8 mouse cellular contexts compared by ENCODE assay signal in the genomic region with DNA sequence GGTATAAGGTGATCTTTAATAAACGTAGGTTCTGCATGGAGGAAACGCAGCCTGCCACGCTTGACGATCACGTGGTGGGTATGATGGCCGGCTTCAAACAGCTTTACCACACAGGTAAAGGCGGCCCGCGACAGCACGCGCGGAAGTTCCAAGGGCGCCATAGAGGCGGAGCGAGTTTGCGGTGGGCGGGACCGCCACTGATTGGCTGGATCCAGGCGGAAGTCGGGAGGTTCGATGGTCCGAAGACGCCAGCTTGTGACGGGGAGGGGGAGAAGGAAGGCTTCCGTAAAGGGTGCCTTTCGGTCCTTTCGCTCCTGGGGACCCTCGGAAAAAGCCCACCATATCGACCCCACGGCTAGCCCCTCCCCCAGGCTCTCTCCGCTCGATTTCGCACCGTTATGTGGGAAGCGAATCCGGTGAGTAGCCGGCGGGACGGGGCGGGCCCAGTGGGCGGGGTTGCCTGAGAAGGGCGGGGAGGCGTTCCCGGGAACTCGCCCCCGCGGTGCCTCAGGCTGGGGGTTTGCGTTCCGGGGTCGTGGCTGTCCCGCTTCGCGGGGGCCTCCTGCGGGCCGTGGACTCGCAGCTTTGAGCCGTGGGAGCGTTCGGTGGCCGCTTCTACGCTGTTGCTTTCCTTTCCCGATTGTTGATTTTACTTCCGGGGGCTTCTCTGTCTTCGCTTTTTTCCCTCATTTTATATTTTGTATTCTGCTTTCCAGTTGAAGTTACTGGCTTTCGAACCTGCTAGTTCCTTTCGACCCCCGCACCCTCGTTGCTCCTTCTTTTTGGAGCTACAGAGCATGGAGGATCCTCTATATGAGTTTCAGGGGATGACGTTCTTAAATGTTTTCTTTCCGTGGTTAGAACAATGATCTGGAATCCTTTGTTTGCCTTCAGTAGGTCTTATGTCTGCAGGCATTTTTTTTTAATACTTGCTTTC. TPM values are rescaled to one million over a fixed set of nuclear protein-coding genes. Genes with fewer than 3 reads are reported as not detected.
DNase-seq lines count a peak whose midpoint lies in the region; ATAC-seq and TF ChIP-seq lines count a peak whose summit lies in the region.

No protein-coding gene starts in this region.

- intact Hi-C loops in heart, postnatal 36 days (cut with DNase I): loop anchor here (2.0 kb wide), 2 partner anchors 307 to 515 kb away; a partner anchor contains a TSS

- peak overlapping the region; percentile 93 to 96 for H3K4me3 ChIP-seq in ES-E14 (ENCODE audit: insufficient read depth in 1 of 2, low read depth in 1 of 2, low read length in 2 of 2, poor library complexity in 1 of 2, severe bottlenecking in 1 of 2)
- peak overlapping the region; percentile 68 for H3K4me3 ChIP-seq in forebrain, embryonic 15.5 days
- peak overlapping the region; percentile 94 for H3K4me3 ChIP-seq in layer of hippocampus, adult 2 months
- H3K4me3 ChIP-seq in lung, embryonic 14.5 days (ENCODE audit: low read depth, low read length): peak overlapping the region; percentile 70
- peak overlapping the region; percentile 89 for H3K4me3 ChIP-seq in olfactory bulb, adult 2 months (ENCODE audit: insufficient read depth, low read depth, low read length)
- peak overlapping the region; percentile 86 for H3K4me3 ChIP-seq in thymus, adult 2 months (ENCODE audit: control insufficient read depth, insufficient read depth, low read length)

- H3K4me2 ChIP-seq in forebrain, embryonic 15.5 days (replicated peaks): peak overlapping the region; percentile 53
- peak overlapping the region; percentile 71 for H3K4me2 ChIP-seq in lung, embryonic 14.5 days

- in situ Hi-C loops in ES-E14 (cut with MboI; ENCODE audit: low sequenced_read_pairs in 2 of 2, unreplicated experiment in 2 of 2): no loop called here

- no peaks in the 10 kb centered on the region for H3K36me3 ChIP-seq in ES-E14 (ENCODE audit: control insufficient read depth, insufficient read depth, low read length, poor library complexity, severe bottlenecking)
- H3K36me3 ChIP-seq in forebrain, embryonic 15.5 days: no peaks in the 10 kb centered on the region
- no peaks in the 10 kb centered on the region for H3K36me3 ChIP-seq in lung, embryonic 14.5 days (ENCODE audit: insufficient read depth)
- H3K36me3 ChIP-seq in thymus, adult 2 months (ENCODE audit: control insufficient read depth, insufficient read depth, low read length): no peaks in the 10 kb centered on the region

- H3K4me1 ChIP-seq in ES-E14 (ENCODE audit: control insufficient read depth in 2 of 2, insufficient read depth in 2 of 2, low read length in 2 of 2, poor library complexity in 1 of 2): 0 out of 4 replicates have a peak, but pooled peaks cover 0 to 2% of the 10 kb centered on the region in 2 experiments
- peaks cover 36% of the 10 kb centered on the region for H3K4me1 ChIP-seq in forebrain, embryonic 15.5 days
- H3K4me1 ChIP-seq in lung, embryonic 14.5 days (ENCODE audit: insufficient read depth): peaks cover 5% of the 10 kb centered on the region; the same call in 1 of the 2 replicates
- no peaks in the 10 kb centered on the region for H3K4me1 ChIP-seq in olfactory bulb, adult 2 months (ENCODE audit: control insufficient read depth, insufficient read depth, low read length)
- H3K4me1 ChIP-seq in thymus, adult 2 months (replicated peaks; ENCODE audit: control insufficient read depth, insufficient read depth, low read length): peaks cover 3% of the 10 kb centered on the region; the same call in 1 of the 2 replicates

- TF ChIP-seq CTCF in layer of hippocampus, adult 2 months (conservative IDR thresholded peaks at IDR 0.05): no peak
- TF ChIP-seq CTCF in lung, embryonic 14.5 days (IDR thresholded peaks at IDR 0.05; ENCODE audit: low read depth): no peak
- TF ChIP-seq CTCF in olfactory bulb, adult 2 months (IDR thresholded peaks at IDR 0.05; ENCODE audit: insufficient read depth, low read depth, low read length): no peak
- TF ChIP-seq CTCF in thymus, adult 2 months (IDR thresholded peaks at IDR 0.05; ENCODE audit: borderline replicate concordance, control insufficient read depth, extremely low read depth, insufficient read depth, low read length, poor library complexity): 0 out of 2 replicates have a peak, but pooled peaks have one; percentile 17

- WGBS in forebrain, embryonic 15.5 days: under 1% methylated on average over 69 of the region's 70 CpGs
- WGBS in lung, embryonic 14.5 days: under 1% methylated on average over 70 of the region's 70 CpGs
- WGBS in olfactory bulb, adult 2 months: under 1% methylated on average over 70 of the region's 70 CpGs
- under 1% methylated on average over 70 of the region's 70 CpGs for WGBS in thymus, adult 2 months

- peak; percentile 95 for ATAC-seq in forebrain, embryonic 15.5 days (replicated peaks)
- peak; percentile 97 for ATAC-seq in lung, embryonic 14.5 days (ENCODE audit: insufficient read depth)

- H3K27ac ChIP-seq in ES-E14 (ENCODE audit: insufficient read depth, low read depth, low read length, poor library complexity, severe bottlenecking): 0 out of 2 replicates have a peak overlapping the region, but pooled peaks have one; percentile 72
- peak overlapping the region; percentile 96 for H3K27ac ChIP-seq in forebrain, embryonic 15.5 days (replicated peaks)
- peak overlapping the region; percentile 92 for H3K27ac ChIP-seq in layer of hippocampus, adult 2 months
- peak overlapping the region; percentile 86 for H3K27ac ChIP-seq in lung, embryonic 14.5 days (ENCODE audit: low read depth)
- H3K27ac ChIP-seq in olfactory bulb, adult 2 months (ENCODE audit: insufficient read depth, low read depth, low read length): peak overlapping the region; percentile 82
- H3K27ac ChIP-seq in thymus, adult 2 months (ENCODE audit: control insufficient read depth, insufficient read depth, low read length): peak overlapping the region; percentile 76

- peak overlapping the region; percentile 96 for H3K9ac ChIP-seq in ES-E14 (ENCODE audit: insufficient read depth, low read depth, low read length, poor library complexity, severe bottlenecking)
- H3K9ac ChIP-seq in forebrain, embryonic 15.5 days (replicated peaks): peak overlapping the region; percentile 73
- H3K9ac ChIP-seq in lung, embryonic 14.5 days: peak overlapping the region; percentile 79

- H3K27me3 ChIP-seq in forebrain, embryonic 15.5 days: no peaks in the 10 kb centered on the region
- no peaks in the 10 kb centered on the region; the same call in 1 of the 2 replicates for H3K27me3 ChIP-seq in lung, embryonic 14.5 days (ENCODE audit: insufficient read depth, low read length)
- H3K27me3 ChIP-seq in thymus, adult 2 months (ENCODE audit: control insufficient read depth, insufficient read depth, low read length): no peaks in the 10 kb centered on the region

- peak; percentile 85 for DNase-seq in ES-E14 (ENCODE audit: low read depth, low spot score)
- peak; percentile 89 for DNase-seq in cerebellum, adult 11-12 months
- DNase-seq in heart, postnatal 36 days: peak; percentile 94 to 96
- peak; percentile 91 for DNase-seq in layer of hippocampus, adult 2 months (ENCODE audit: low spot score in 2 of 2)
- DNase-seq in lung, embryonic 14.5 days: peak; percentile 96
- peak; percentile 96 for DNase-seq in thymus, adult 2 months

- TF ChIP-seq POLR2A in olfactory bulb, adult 2 months (IDR thresholded peaks at IDR 0.05; ENCODE audit: insufficient read depth, low read depth, low read length): peak; percentile 42
- peak; percentile 87 for TF ChIP-seq POLR2A in thymus, adult 2 months (IDR thresholded peaks at IDR 0.05; ENCODE audit: control insufficient read depth, extremely low read depth, insufficient read depth, low read length, poor library complexity)

- H3K9me3 ChIP-seq in ES-E14 (ENCODE audit: control insufficient read depth, insufficient read depth, low read depth, low read length): no peaks in the 10 kb centered on the region
- no peaks in the 10 kb centered on the region for H3K9me3 ChIP-seq in forebrain, embryonic 15.5 days
- H3K9me3 ChIP-seq in lung, embryonic 14.5 days (ENCODE audit: low read depth, low read length): no peaks in the 10 kb centered on the region

TF ChIP-seq in ES-E14, 5 proteins besides CTCF, POLR2A, EP300 and RAD21:
- TF ChIP-seq ZC3H11A (IDR thresholded peaks at IDR 0.05; ENCODE audit: borderline replicate concordance, low read depth, low read length) (no peak), HCFC1 (IDR thresholded peaks at IDR 0.05; ENCODE audit: borderline replicate concordance, insufficient read depth, low read length) (peak; percentile 78), MAFK (IDR thresholded peaks at IDR 0.05; ENCODE audit: insufficient read depth, low read depth, low read length) (no peak), ZNF384 (IDR thresholded peaks at IDR 0.05; ENCODE audit: low read depth, low read length) (no peak)
TF ChIP-seq in ES-E14: peak in this region for 1.

RNA-seq across cellular contexts. Expression of a gene that starts 7.0 kb away (rescaled TPM):
- total RNA-seq in ES-E14 (2012; rRNA removed): 7.9 and 10.9 TPM in 2 replicates
- 80.1 and 82.1 TPM in 2 replicates for polyA plus RNA-seq in forebrain, embryonic 15.5 days (2015; fragmentation: Nextera tagmentation; extraction: Ambion mirVana)
- 1 to 10 TPM; 6.8 to 7.2 TPM for total RNA-seq in heart, postnatal 36 days (2021)
- total RNA-seq in layer of hippocampus, adult 2 months (2021): 10 to 100 TPM; 35.4 to 35.8 TPM
- 29.1 and 31.4 TPM in 2 replicates for polyA plus RNA-seq in lung, embryonic 14.5 days (2014; fragmentation: Nextera tagmentation; extraction: Ambion mirVana)
- not detected in 2 replicates for polyA plus RNA-seq in olfactory bulb, adult 2 months (2012; ENCODE audit: insufficient read depth, insufficient read length, low replicate concordance, missing spikeins)
- polyA plus RNA-seq in thymus, adult 2 months (2012; rRNA removed): 43.6 and 50.7 TPM in 2 replicates

Comparison
In these comparisons a context has a peak if more than half of its experiments do, and no peak if none do; other contexts are left out.
1. Peak in every context shown above with its lines: DNase-seq, ATAC-seq, H3K4me3 ChIP-seq and H3K27ac ChIP-seq.